In the genomic region with DNA sequence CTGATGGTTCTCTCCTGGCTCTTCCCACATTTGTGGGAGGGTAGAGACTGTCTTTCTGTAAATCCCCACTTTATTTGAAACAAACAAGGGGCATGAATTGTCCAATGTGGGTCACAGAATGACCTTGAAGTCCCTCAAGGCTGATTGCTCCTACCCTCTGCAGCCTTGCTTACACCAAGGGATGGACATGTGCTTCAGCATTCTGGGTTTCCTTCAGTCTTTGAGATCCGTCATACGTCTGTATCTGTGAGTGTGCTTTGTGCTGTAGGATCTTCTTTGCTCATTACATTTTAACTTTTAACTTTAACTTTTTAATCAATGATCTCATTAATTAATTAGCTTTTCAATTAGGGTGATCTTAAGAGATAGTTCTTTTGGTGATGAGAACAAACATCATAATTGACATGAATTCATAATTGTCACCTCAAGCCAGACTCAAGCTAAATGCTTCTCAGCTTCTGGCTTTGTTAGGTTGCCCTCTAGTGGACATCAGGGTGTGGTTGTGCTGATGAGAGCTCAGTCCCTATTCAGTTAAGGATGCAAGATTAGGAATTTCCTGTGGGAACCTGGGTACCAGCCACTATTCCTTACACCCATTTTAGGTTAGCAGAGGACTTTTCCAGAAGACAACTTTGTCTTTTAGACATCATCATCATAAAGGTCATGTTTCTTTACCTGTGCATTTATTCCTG, we compare ENCODE assay signal across 8 mouse cellular contexts. TPM values are rescaled to one million over a fixed set of nuclear protein-coding genes. Genes with fewer than 3 reads are reported as not detected.
A peak's percentile ranks its signal among the peaks of the same experiment; 100 is the strongest.
DNase-seq lines count a peak whose midpoint lies in the region; ATAC-seq lines count a peak whose summit lies in the region.

No protein-coding gene starts in this region.

- H3K9ac ChIP-seq in kidney, embryonic 15.5 days, result no peak overlapping the region
- H3K9ac ChIP-seq in neural tube, embryonic 12.5 days, result no peak overlapping the region

- H3K27ac ChIP-seq in kidney, embryonic 15.5 days, result no peak overlapping the region
- no peak overlapping the region for H3K27ac ChIP-seq in neural tube, embryonic 12.5 days

- intact Hi-C loops in heart, postnatal 14 days (cut with DNase I), result loop anchor here (1.0 to 2.0 kb wide), 3 partner anchors 42 to 274 kb away; no protein-coding TSS in a partner anchor

- WGBS in kidney, embryonic 15.5 days, result 91% methylated on average over 2 of the region's 2 CpGs
- 88% methylated on average over 2 of the region's 2 CpGs for WGBS in neural tube, embryonic 12.5 days

- no peaks in the 10 kb centered on the region for H3K4me1 ChIP-seq in kidney, embryonic 15.5 days
- no peaks in the 10 kb centered on the region for H3K4me1 ChIP-seq in neural tube, embryonic 12.5 days

- H3K9me3 ChIP-seq in kidney, embryonic 15.5 days (replicated peaks), result no peaks in the 10 kb centered on the region
- no peaks in the 10 kb centered on the region for H3K9me3 ChIP-seq in neural tube, embryonic 12.5 days

- no peak overlapping the region for H3K4me2 ChIP-seq in kidney, embryonic 15.5 days
- H3K4me2 ChIP-seq in neural tube, embryonic 12.5 days (replicated peaks), result no peak overlapping the region

- H3K36me3 ChIP-seq in kidney, embryonic 15.5 days, result no peaks in the 10 kb centered on the region
- H3K36me3 ChIP-seq in neural tube, embryonic 12.5 days, result no peaks in the 10 kb centered on the region

- H3K27me3 ChIP-seq in kidney, embryonic 15.5 days, result no peaks in the 10 kb centered on the region
- H3K27me3 ChIP-seq in neural tube, embryonic 12.5 days (replicated peaks), result no peaks in the 10 kb centered on the region

- DNase-seq in kidney, adult 11 months, result peak; percentile 9
- peak; percentile 85 for DNase-seq in NIH3T3 (ENCODE audit: low read depth)
- peak; percentile 63 to 72 for DNase-seq in cerebellum, postnatal 36 days
- peak; percentile 38 to 65 for DNase-seq in heart, postnatal 14 days
- DNase-seq in left cerebral cortex, adult 18-20 months (ENCODE audit: low spot score in 2 of 2), result peak; percentile 60 to 62
- no peak for DNase-seq in ovary, adult 18-20 months (ENCODE audit: low spot score)

- H3K4me3 ChIP-seq in kidney, embryonic 15.5 days (replicated peaks), result no peak overlapping the region
- no peak overlapping the region for H3K4me3 ChIP-seq in neural tube, embryonic 12.5 days

- no peak for ATAC-seq in kidney, embryonic 15.5 days (replicated peaks; ENCODE audit: low FRiP score)
- ATAC-seq in neural tube, embryonic 12.5 days (ENCODE audit: low FRiP score, low read depth), result peak; percentile 45

RNA-seq across cellular contexts. Expression of gene Adcyap1r1, which starts 53.2 kb away (rescaled TPM):
- 3.1 and 3.4 TPM in 2 replicates for polyA plus RNA-seq in kidney, embryonic 15.5 days (2015; fragmentation: Nextera tagmentation; extraction: Ambion mirVana)
- 1 to 10 TPM; 5.5 to 6.2 TPM for total RNA-seq in heart, postnatal 14 days (2021)
- total RNA-seq in left cerebral cortex, adult 18-20 months (2021), result 100 to 1,000 TPM; 121 to 135 TPM
- polyA plus RNA-seq in neural tube, embryonic 12.5 days (2016; fragmentation: Nextera tagmentation; extraction: Ambion mirVana), result 30.9 and 33.3 TPM in 2 replicates

Comparison
In these comparisons a context has a peak if more than half of its experiments do, and no peak if none do; other contexts are left out.
1. RNA of gene Adcyap1r1, which starts 53.2 kb away (total RNA-seq): 121 to 135 TPM in left cerebral cortex, adult 18-20 months; 5.5 to 6.2 TPM in heart, postnatal 14 days; every median in the first group is over 10 times any median in the second.